3 mouse cellular contexts compared by ENCODE assay signal in the genomic region with DNA sequence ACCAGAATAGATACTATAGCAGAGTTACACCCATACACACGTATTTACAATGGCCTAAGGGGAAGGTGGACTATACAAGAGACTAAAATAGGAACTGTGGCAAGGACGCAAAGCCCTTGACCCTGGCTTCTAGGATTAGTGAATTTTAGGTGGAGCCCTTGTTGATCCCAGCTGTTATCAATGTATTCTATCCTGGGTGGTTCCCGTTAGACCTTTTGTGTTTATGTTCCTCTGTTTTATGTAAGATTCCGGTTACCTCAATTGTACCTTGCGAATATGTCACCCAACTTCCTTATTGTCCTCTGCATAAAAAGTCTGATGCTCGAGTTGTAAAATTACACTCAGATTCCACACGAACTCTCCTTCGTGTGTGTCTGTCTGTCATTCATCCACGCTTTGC. TPM values are rescaled to one million over a fixed set of nuclear protein-coding genes. Genes with fewer than 3 reads are reported as not detected.
"Had no signal": no experiment of that assay in that cellular context is flagged by ENCODE, and none has a peak within 500 bp of the region (broad histone marks: within the 10 kb centered on the region; RNA-seq: fewer than 3 reads in every experiment).

No protein-coding gene starts in this region.

RNA-seq across cellular contexts. Expression of a gene that starts 19.4 kb away (rescaled TPM):
- polyA plus RNA-seq: heart, adult 2 months; large intestine, adult 2 months; liver, adult 2 months had no signal
